Mouse (Mus musculus): ENCODE measurements around the gene Was. TPM values are rescaled to one million over a fixed set of nuclear protein-coding genes. Genes with fewer than 3 reads are reported as not detected.
"Not testable (repeated sequence)": the region's sequence is repeated elsewhere in the genome, so short reads cannot be mapped to it uniquely, and the experiment has no call there.

Gene Was
- polyA plus RNA-seq, 1 experiment from 2014 or later: 0.31 TPM

- no peaks in the 10 kb centered on the region for H3K9me3 ChIP-seq
- H3K4me1 ChIP-seq (replicated peaks): 0 out of 2 replicates have a peak, but pooled peaks cover 4% of the 10 kb centered on the region
- ATAC-seq (ENCODE audit: insufficient number of reproducible peaks, insufficient read depth, low FRiP score, low TSS enrichment, low read depth): no peak; the same call in 1 of the 2 replicates
- no peaks in the 10 kb centered on the region for H3K27me3 ChIP-seq
- peak overlapping the region; percentile 55 for H3K4me2 ChIP-seq
- H3K4me3 ChIP-seq (replicated peaks): peak overlapping the region; percentile 55
- H3K9ac ChIP-seq (replicated peaks): peak overlapping the region; percentile 68
- peaks cover 19% of the 10 kb centered on the region; the same call in 1 of the 2 replicates for H3K36me3 ChIP-seq
- peak overlapping the region; percentile 92 for H3K27ac ChIP-seq
- WGBS: 17% methylated on average over 61 of the region's 64 CpGs
Observed at GRCm38 (mm10) chrX:8073881-8074429, 16.3 kb downstream of the Was start.

GRCm38 (mm10) chrX:8069166-8069565 is 21.1 kb downstream of the Was start:
- 100% methylated on average over 1 of the region's 1 CpGs for WGBS
- no peak overlapping the region for H3K4me2 ChIP-seq
- no peaks in the 10 kb centered on the region for H3K9me3 ChIP-seq
- no peak for ATAC-seq (ENCODE audit: insufficient number of reproducible peaks, insufficient read depth, low FRiP score, low TSS enrichment, low read depth)
- H3K9ac ChIP-seq (replicated peaks): no peak overlapping the region
- H3K4me3 ChIP-seq (replicated peaks): no peak overlapping the region
- H3K36me3 ChIP-seq: peaks cover 63% of the 10 kb centered on the region
- H3K4me1 ChIP-seq (replicated peaks): 0 out of 2 replicates have a peak, but pooled peaks cover 4% of the 10 kb centered on the region
- H3K27ac ChIP-seq: no peak overlapping the region
- no peaks in the 10 kb centered on the region for H3K27me3 ChIP-seq

DNA sequence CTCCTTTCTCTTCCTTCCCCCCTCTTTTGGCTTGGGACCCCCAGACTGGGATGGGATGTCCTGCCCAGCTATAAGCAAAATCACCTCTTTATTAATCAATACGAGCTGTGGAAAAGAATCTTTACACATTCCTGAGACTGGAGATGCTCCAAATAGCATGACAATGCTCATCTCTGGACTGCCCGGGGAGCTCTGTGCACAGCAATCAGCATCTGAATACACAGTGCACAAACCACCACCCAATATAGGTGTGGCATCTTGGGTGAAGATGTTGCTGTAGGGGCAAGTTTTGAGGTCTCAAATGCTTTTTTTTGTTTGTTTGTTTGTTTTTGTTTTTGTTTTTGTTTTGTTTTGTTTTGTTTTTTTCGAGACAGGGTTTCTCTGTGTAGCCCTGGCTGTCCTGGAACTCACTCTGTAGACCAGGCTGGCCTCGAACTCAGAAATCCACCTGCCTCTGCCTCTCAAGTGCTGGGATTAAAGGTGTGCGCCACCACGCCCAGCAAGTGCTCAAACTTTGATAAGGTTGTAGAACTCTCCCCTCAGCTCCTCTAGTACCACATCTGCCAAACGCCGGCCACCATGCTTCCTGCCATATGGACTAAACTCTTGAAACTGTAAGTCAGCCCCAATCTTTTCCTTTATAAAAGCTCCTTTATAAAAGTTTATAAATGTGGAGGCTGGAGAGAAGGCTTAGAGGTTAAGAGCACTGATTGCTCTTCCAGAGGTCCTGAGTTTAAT is 39.1 kb downstream of the Was start:
- H3K36me3 ChIP-seq; H3K9ac ChIP-seq (replicated peaks); H3K27ac ChIP-seq; H3K4me3 ChIP-seq (replicated peaks); H3K27me3 ChIP-seq; H3K4me2 ChIP-seq; ATAC-seq (ENCODE audit: insufficient number of reproducible peaks, insufficient read depth, low FRiP score, low TSS enrichment, low read depth); H3K4me1 ChIP-seq (replicated peaks); H3K9me3 ChIP-seq: not testable (repeated sequence)
- 84% methylated on average over 8 of the region's 8 CpGs for WGBS

- Histone ChIP-seq H3K4me2 (no peak overlapping the region), H3K9ac (replicated peaks) (no peak overlapping the region), H3K4me1 (replicated peaks) (no peaks in the 10 kb centered on the region), H3K9me3 (no peaks in the 10 kb centered on the region), H3K27me3 (no peaks in the 10 kb centered on the region), H3K4me3 (replicated peaks) (no peak overlapping the region), H3K27ac (no peak overlapping the region), H3K36me3 (no peaks in the 10 kb centered on the region)
- no peak for ATAC-seq (ENCODE audit: insufficient number of reproducible peaks, insufficient read depth, low FRiP score, low TSS enrichment, low read depth)
- 54% methylated on average over 1 of the region's 1 CpGs for WGBS
Observed at GRCm38 (mm10) chrX:8033009-8033408, 57.3 kb downstream of the Was start.

Other genes with a start within 250 kb of the Was start
- gene Otud5, start 249.1 kb downstream of the Was start, polyA plus RNA-seq (2016; fragmentation: Nextera tagmentation; extraction: Ambion mirVana): 58.0 and 67.0 TPM in 2 replicates
- gene Pim2, start 212.2 kb downstream of the Was start, polyA plus RNA-seq (2016; fragmentation: Nextera tagmentation; extraction: Ambion mirVana): 6.2 and 6.8 TPM in 2 replicates
- gene Slc35a2, start 206.5 kb downstream of the Was start, polyA plus RNA-seq (2016; fragmentation: Nextera tagmentation; extraction: Ambion mirVana): 26.8 and 30.8 TPM in 2 replicates
- 147 and 149 TPM in 2 replicates for gene Pqbp1, start 191.2 kb downstream of the Was start, polyA plus RNA-seq (2016; fragmentation: Nextera tagmentation; extraction: Ambion mirVana)
- gene Timm17b, start 191.1 kb downstream of the Was start, polyA plus RNA-seq (2016; fragmentation: Nextera tagmentation; extraction: Ambion mirVana): 153 and 159 TPM in 2 replicates
- not detected in 2 replicates for gene Gm10491, start 182.7 kb downstream of the Was start, polyA plus RNA-seq (2016; fragmentation: Nextera tagmentation; extraction: Ambion mirVana)
- not detected in 2 replicates for gene Gm10490, start 181.0 kb downstream of the Was start, polyA plus RNA-seq (2016; fragmentation: Nextera tagmentation; extraction: Ambion mirVana)
- gene Pcsk1n, start 170.7 kb downstream of the Was start, polyA plus RNA-seq (2016; fragmentation: Nextera tagmentation; extraction: Ambion mirVana): 0.35 and 0.99 TPM in 2 replicates
- gene Eras, start 161.9 kb downstream of the Was start, polyA plus RNA-seq (2016; fragmentation: Nextera tagmentation; extraction: Ambion mirVana): not detected in 2 replicates
- 52.9 and 53.6 TPM in 2 replicates for gene Hdac6, start 142.6 kb downstream of the Was start, polyA plus RNA-seq (2016; fragmentation: Nextera tagmentation; extraction: Ambion mirVana)
- 2.0 and 2.3 TPM in 2 replicates for gene Gata1, start 112.4 kb downstream of the Was start, polyA plus RNA-seq (2016; fragmentation: Nextera tagmentation; extraction: Ambion mirVana)
- gene Glod5, start 72.0 kb downstream of the Was start, polyA plus RNA-seq (2016; fragmentation: Nextera tagmentation; extraction: Ambion mirVana): not detected in 2 replicates
- gene Suv39h1, start 15.7 kb downstream of the Was start, polyA plus RNA-seq (2016; fragmentation: Nextera tagmentation; extraction: Ambion mirVana): 87.7 and 90.6 TPM in 2 replicates
- 20.5 and 20.9 TPM in 2 replicates for gene Wdr13, start 42.4 kb upstream of the Was start, polyA plus RNA-seq (2016; fragmentation: Nextera tagmentation; extraction: Ambion mirVana)
- 531 and 573 TPM in 2 replicates for gene Rbm3, start 55.4 kb upstream of the Was start, polyA plus RNA-seq (2016; fragmentation: Nextera tagmentation; extraction: Ambion mirVana)
- gene Tbc1d25, start 85.7 kb upstream of the Was start, polyA plus RNA-seq (2016; fragmentation: Nextera tagmentation; extraction: Ambion mirVana): 13.8 and 14.6 TPM in 2 replicates
- 23.3 and 28.2 TPM in 2 replicates for gene Ebp, start 103.0 kb upstream of the Was start, polyA plus RNA-seq (2016; fragmentation: Nextera tagmentation; extraction: Ambion mirVana)
- gene Porcn, start 116.0 kb upstream of the Was start, polyA plus RNA-seq (2016; fragmentation: Nextera tagmentation; extraction: Ambion mirVana): 11.4 and 13.2 TPM in 2 replicates
- gene Ftsj1, start 161.9 kb upstream of the Was start, polyA plus RNA-seq (2016; fragmentation: Nextera tagmentation; extraction: Ambion mirVana): 47.6 and 49.2 TPM in 2 replicates
- 1.0 and 1.4 TPM in 2 replicates for gene Slc38a5, start 180.6 kb upstream of the Was start, polyA plus RNA-seq (2016; fragmentation: Nextera tagmentation; extraction: Ambion mirVana)
- not detected in 2 replicates for gene Ssxb10, start 236.9 kb upstream of the Was start, polyA plus RNA-seq (2016; fragmentation: Nextera tagmentation; extraction: Ambion mirVana)

Measured in limb, embryonic 12.5 days (tissue).